Mouse (Mus musculus) forebrain, embryonic 15.5 days (tissue): ENCODE results near the gene Mus81. TPM values are rescaled to one million over a fixed set of nuclear protein-coding genes. Genes with fewer than 3 reads are reported as not detected.

Experiments
- ATAC-seq: fragments of 200-750 bp; cut with Nextera tagmentation; replicated peaks from 2 replicates; pipeline ENCODE4 v1.8.0; 2017; ENCODE audit warnings: mild to moderate bottlenecking, moderate TSS enrichment, moderate library complexity
- H3K27ac ChIP-seq: fragments of 300-500 bp; sonication (generic); replicated peaks from 2 replicates; pipeline ENCODE4 v1.5.1; 2015; ENCODE audit warnings: mild to moderate bottlenecking, inconsistent platforms
- H3K27me3 ChIP-seq: fragments of 300-500 bp; sonication (generic); 2 replicates; pipeline ENCODE4 v1.6.1; 2015; ENCODE audit warnings: inconsistent platforms
- H3K36me3 ChIP-seq: fragments of 300-500 bp; sonication (generic); 2 replicates; pipeline ENCODE4 v1.6.1; 2015; ENCODE audit warnings: mild to moderate bottlenecking, inconsistent platforms
- H3K4me1 ChIP-seq: fragments of 300-500 bp; sonication (generic); 2 replicates; pipeline ENCODE4 v1.6.1; 2015; ENCODE audit warnings: inconsistent platforms
- H3K4me2 ChIP-seq: fragments of 300-500 bp; sonication (generic); replicated peaks from 2 replicates; pipeline ENCODE4 v1.6.1; 2015; ENCODE audit warnings: mild to moderate bottlenecking, inconsistent platforms
- H3K4me3 ChIP-seq: fragments of 300-500 bp; sonication (generic); 2 replicates; pipeline ENCODE4 v1.5.1; 2015; ENCODE audit warnings: mild to moderate bottlenecking, inconsistent platforms
- H3K9ac ChIP-seq: fragments of 300-500 bp; sonication (generic); replicated peaks from 2 replicates; pipeline ENCODE4 v1.6.1; 2015; ENCODE audit warnings: mild to moderate bottlenecking, inconsistent platforms
- H3K9me3 ChIP-seq: fragments of 300-500 bp; sonication (generic); 2 replicates; pipeline ENCODE4 v1.6.1; 2016; ENCODE audit warnings: inconsistent platforms
- WGBS: fragments of 180-500 bp; shearing (Covaris S2); methylation state at CpG from one replicate; pipeline ENCODE4 v1.1.7; 2015; ENCODE audit warnings: mixed read lengths; 5-methylcytosine and 5-hydroxymethylcytosine counted together
- polyA plus RNA-seq: library from polyadenylated mRNA; unstranded; fragments of >200 nt; fragmentation: Nextera tagmentation; extraction: Ambion mirVana; gene quantifications from 2 replicates; pipeline ENCODE4 v1.2.1, GENCODE M21; 2015

The Mus81 gene
- polyA plus RNA-seq, 1 experiment from 2014 or later = 60.7 TPM

DNA sequence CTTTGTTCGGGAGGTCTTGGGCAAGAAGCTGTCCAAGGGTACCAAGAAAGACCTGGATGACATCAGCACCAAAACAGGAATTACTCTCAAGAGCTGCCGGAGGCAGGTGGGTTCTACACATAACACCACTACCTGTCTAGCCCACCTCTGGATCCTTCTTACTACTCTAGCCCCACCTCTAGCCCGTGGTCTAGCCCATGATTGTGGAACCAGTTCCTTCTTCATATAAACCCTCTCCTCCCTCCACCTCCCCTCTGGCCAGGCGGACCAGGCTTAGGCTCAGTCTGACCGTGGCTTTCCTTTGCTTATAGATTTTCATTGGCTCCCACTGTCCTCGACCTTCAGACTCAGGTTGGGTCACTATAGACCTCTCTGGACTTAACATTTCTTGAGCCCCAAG is 26.8 kb downstream of the Mus81 start:
- ATAC-seq = no peak
- peak overlapping the region; percentile 93 for H3K4me2 ChIP-seq
- H3K4me3 ChIP-seq = peak overlapping the region; percentile 75
- no peak overlapping the region for H3K27ac ChIP-seq
- 87% methylated on average over 6 of the region's 6 CpGs for WGBS
- H3K27me3 ChIP-seq = 0 out of 2 replicates have a peak, but pooled peaks cover 9% of the 10 kb centered on the region
- H3K36me3 ChIP-seq = peaks cover 36% of the 10 kb centered on the region
- peak overlapping the region; percentile 75 for H3K9ac ChIP-seq
- H3K4me1 ChIP-seq = peaks cover 44% of the 10 kb centered on the region
- H3K9me3 ChIP-seq = no peaks in the 10 kb centered on the region

DNA sequence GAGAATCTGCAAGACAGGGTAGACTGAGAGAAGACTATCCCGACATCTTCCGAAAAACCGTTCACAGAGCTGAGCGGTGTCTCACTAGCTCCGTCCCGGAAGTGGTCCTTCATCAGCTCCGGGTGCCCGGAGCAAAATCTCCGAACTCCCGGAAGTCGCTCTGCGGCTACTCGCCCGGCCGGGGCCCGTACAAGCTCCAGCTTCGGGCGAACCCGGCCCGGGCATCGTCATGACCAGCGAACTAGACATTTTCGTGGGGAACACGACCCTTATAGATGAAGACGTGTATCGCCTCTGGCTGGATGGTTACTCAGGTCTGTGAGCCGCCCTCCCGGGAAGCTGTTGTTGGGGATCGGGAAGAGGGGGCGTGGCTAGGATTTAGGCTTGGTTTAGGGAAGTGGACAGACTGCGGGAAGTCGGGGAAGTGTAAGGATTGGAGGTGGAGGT is 27.7 kb downstream of the Mus81 start, which contains the start of gene Fibp:
TSS of gene Fibp (plus strand) at position 151 of the 447 bp plus-strand sequence.
- Histone ChIP-seq H3K9ac (peak within 1 kb of the TSS; percentile 75), H3K4me2 (peak within 1 kb of the TSS; percentile 93), H3K9me3 (no peaks in the 10 kb centered on the region), H3K4me1 (peaks cover 53% of the 10 kb centered on the region), H3K27ac (peak within 1 kb of the TSS; percentile 82), H3K36me3 (peaks cover 26% of the 10 kb centered on the region), H3K27me3 (0 out of 2 replicates have a peak, but pooled peaks cover 9% of the 10 kb centered on the region), H3K4me3 (peak within 1 kb of the TSS; percentile 75)
- ATAC-seq = peak; percentile 49
- under 1% methylated on average over 32 of the region's 32 CpGs for WGBS

DNA sequence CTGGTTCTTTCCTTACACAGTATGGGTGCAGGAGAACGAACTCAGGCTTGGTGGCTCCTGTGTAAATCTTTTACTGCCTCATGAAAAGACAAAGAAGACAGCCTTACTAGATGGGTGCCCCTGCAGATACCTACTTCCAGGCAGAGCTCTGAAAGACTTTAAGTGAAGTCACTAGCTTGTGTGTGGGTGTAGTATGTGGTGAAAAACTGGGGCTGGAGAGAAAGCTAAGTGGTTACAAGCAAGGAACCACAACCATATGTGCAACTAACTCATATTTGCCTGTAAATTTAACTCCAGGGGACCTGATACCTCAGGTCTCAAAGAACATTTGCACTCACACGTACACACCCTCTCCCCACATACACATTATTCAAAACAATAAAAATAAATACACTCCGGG is 28.3 kb downstream of the Mus81 start:
- peak overlapping the region; percentile 82 for H3K27ac ChIP-seq
- peaks cover 20% of the 10 kb centered on the region for H3K36me3 ChIP-seq
- 0 out of 2 replicates have a peak, but pooled peaks cover 9% of the 10 kb centered on the region for H3K27me3 ChIP-seq
- H3K4me1 ChIP-seq = peaks cover 57% of the 10 kb centered on the region
- ATAC-seq = no peak
- H3K9ac ChIP-seq = peak overlapping the region; percentile 75
- peak overlapping the region; percentile 75 for H3K4me3 ChIP-seq
- no peaks in the 10 kb centered on the region for H3K9me3 ChIP-seq
- H3K4me2 ChIP-seq = peak overlapping the region; percentile 93
- 27% methylated on average over 3 of the region's 3 CpGs for WGBS

DNA sequence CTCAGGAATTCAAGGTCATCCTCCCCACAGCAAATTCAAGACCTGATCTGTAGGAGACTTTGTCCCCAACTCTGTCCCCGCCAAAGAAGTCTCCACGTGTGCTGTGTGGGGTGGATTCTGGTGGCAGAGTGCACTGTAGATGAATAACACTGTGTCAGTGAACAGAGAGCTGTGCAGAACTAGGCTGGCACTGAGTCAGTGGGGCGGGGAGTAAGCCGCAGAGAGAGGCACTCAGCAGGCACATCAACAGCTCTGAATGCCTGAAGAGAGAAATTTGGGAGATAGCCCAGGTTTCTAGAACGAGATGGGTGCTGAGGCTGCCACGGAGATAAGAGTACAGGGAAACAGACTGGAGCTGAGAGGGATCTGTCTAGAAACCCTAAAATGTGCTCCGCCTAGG is 29.2 kb downstream of the Mus81 start:
- Histone ChIP-seq H3K9me3 (no peaks in the 10 kb centered on the region), H3K4me3 (no peak overlapping the region), H3K27ac (no peak overlapping the region; the same call in 1 of the 2 replicates), H3K4me2 (no peak overlapping the region), H3K36me3 (peaks cover 13% of the 10 kb centered on the region; the same call in 1 of the 2 replicates), H3K9ac (no peak overlapping the region), H3K4me1 (peaks cover 52% of the 10 kb centered on the region), H3K27me3 (0 out of 2 replicates have a peak, but pooled peaks cover 9% of the 10 kb centered on the region)
- ATAC-seq = no peak
- 62% methylated on average over 7 of the region's 7 CpGs for WGBS

DNA sequence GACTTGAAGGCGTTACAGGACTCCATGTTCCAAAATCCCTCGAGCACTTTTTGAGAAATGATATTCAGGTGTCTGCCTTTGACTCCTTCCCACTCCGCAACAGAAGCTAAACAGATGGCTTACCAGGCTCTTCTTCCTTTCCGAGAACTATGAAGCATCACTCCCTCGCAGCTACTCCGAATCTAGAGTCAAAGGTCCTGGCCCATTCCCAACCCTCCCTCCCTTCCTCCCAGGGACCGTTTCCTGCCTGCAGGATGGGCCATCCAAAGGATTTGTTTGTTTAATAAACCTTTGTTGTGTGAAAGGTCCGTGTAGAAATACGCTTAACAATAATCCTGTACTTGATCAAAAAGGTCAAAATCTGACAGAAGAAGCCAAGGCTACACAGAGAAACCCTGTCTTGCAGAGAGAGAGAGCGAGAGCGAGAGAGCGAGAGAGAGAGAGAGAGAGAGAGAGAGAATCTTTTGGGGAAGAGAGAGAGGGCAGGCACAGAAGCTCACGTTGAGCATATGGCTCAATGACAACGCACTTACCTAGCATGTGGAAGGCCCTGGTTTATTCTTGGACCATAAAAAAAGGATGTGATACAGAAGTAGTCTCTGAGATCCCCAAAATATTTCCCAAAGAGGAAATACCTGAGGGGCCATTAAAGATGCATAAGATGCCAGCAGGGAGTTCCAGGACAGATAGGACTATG is 30.3 kb downstream of the Mus81 start, which contains the start of gene Ccdc85b:
TSS of gene Ccdc85b (minus strand) at position 149 of the 697 bp plus-strand sequence.
- Histone ChIP-seq H3K27ac (peak within 1 kb of the TSS; percentile 94), H3K36me3 (0 out of 2 replicates have a peak, but pooled peaks cover 10% of the 10 kb centered on the region), H3K4me1 (peaks cover 48% of the 10 kb centered on the region), H3K27me3 (0 out of 2 replicates have a peak, but pooled peaks cover 9% of the 10 kb centered on the region), H3K4me3 (peak within 1 kb of the TSS; percentile 59), H3K4me2 (peak within 1 kb of the TSS; percentile 94), H3K9me3 (no peaks in the 10 kb centered on the region), H3K9ac (peak within 1 kb of the TSS; percentile 68)
- no peak; the same call in 1 of the 2 replicates for ATAC-seq
- WGBS = 15% methylated on average over 14 of the region's 14 CpGs

DNA sequence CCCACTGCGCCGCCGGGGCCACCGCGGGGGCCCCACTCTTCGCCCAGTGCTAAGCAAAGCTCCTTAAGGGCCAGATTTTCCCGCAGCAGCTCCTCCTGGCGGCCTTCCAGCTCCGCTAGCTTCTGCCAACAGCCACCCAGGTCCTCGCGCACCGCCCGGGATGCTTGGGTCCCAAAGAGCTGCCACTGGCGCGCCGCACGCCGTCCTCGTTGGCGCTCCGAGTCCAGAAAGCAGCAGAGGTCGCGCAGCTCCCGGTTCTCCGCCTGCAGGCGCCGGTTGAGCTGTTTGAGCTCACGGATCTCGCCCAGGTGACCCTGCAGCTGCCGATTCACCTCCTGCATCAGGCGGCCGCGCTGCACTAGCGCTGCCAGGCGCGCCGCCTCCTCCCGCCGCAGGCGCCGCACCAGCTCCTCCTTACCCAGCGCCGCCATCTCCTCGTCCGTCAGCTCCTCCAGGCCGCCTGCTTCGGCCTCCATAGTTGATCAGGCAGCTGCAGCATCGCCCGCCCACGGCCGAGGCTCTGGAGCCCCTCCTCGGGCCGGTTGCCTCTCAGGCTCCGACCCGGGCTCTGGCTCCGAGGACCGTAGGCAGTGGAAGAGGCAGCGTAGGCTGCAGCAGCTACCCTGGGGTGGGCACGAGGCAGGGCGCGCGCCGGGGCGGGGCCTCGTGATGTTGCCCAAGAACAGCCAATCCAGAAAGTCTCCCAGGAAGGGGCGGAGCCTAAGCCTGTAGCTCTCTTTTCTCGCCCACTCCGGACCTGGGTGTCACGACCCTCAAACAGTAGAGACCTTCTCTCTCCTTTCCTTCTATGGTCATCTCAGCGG is 31.1 kb downstream of the Mus81 start:
- H3K27ac ChIP-seq = peak overlapping the region; percentile 94
- H3K27me3 ChIP-seq = 0 out of 2 replicates have a peak, but pooled peaks cover 9% of the 10 kb centered on the region
- peak overlapping the region; percentile 68 for H3K9ac ChIP-seq
- peak; percentile 92 for ATAC-seq
- H3K4me3 ChIP-seq = peak overlapping the region; percentile 59
- H3K4me1 ChIP-seq = peaks cover 48% of the 10 kb centered on the region
- WGBS = under 1% methylated on average over 70 of the region's 70 CpGs
- H3K36me3 ChIP-seq = 0 out of 2 replicates have a peak, but pooled peaks cover 3% of the 10 kb centered on the region
- H3K4me2 ChIP-seq = peak overlapping the region; percentile 94
- H3K9me3 ChIP-seq = no peaks in the 10 kb centered on the region

DNA sequence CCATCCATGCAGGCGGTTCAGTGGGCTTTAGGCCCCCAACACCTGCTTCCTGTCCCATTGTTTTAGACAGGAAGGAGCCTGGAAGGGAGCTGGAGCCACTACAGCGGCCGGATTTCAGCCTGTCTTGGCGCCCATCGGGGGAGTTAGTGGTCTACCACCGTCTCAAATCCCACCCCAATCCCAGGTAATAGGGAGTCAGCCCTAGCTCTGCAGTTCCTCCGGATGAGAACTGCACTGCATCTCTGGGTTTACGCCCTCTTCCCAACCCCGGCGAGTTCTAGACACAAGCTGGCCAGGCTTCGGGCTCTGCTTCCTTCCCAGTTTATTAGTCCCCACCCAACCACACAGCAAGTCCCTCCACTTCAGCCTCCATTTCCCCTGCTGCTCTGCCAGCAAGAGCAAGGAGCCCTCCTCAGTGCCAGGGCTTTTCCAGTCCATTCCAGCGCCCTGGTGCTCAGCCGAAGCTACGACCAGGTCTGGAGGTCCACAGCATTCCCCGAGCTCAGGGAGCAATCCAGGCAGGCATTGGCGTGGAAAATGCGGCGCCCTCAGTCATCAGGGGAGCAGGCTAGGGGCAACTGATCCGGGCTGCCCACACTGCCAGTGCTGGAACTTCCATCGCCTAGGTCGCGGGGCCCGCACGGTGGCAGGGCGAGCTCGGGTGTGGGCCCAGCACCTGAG is 31.8 kb downstream of the Mus81 start:
- ATAC-seq = no peak
- peaks cover 43% of the 10 kb centered on the region for H3K4me1 ChIP-seq
- peak overlapping the region; percentile 94 for H3K4me2 ChIP-seq
- WGBS = 4% methylated on average over 26 of the region's 26 CpGs
- peak overlapping the region; percentile 94 for H3K27ac ChIP-seq
- 0 out of 2 replicates have a peak, but pooled peaks cover 3% of the 10 kb centered on the region for H3K36me3 ChIP-seq
- peak overlapping the region; percentile 59 for H3K4me3 ChIP-seq
- H3K9me3 ChIP-seq = no peaks in the 10 kb centered on the region
- H3K9ac ChIP-seq = peak overlapping the region; percentile 68
- 0 out of 2 replicates have a peak, but pooled peaks cover 9% of the 10 kb centered on the region for H3K27me3 ChIP-seq

DNA sequence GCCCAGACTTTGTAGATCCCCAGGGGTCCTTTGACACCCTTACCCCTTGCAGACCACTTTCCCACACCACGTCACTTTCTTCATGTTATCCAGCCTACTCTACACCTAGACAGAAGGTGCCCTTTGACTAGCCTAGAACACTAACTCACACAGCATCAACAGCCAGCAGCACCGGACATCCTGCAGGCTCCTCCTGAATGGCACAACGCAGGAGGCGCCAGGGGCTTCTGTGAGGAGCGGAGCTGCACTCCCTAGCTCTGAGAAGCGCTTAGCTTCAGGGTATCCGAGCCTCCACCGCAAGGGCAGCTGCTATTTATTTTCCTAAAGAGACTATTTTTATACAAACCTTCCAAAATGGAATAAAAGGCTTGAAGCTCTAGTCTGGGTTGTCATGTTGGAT is 32.6 kb downstream of the Mus81 start:
- Histone ChIP-seq H3K4me3 (peak overlapping the region; percentile 59), H3K36me3 (0 out of 2 replicates have a peak, but pooled peaks cover 3% of the 10 kb centered on the region), H3K9me3 (no peaks in the 10 kb centered on the region), H3K9ac (peak overlapping the region; percentile 68), H3K4me2 (peak overlapping the region; percentile 94), H3K27me3 (peaks cover 10% of the 10 kb centered on the region; the same call in 1 of the 2 replicates), H3K27ac (no peak overlapping the region; the same call in 1 of the 2 replicates), H3K4me1 (peaks cover 37% of the 10 kb centered on the region)
- no peak for ATAC-seq
- WGBS = 60% methylated on average over 8 of the region's 8 CpGs

DNA sequence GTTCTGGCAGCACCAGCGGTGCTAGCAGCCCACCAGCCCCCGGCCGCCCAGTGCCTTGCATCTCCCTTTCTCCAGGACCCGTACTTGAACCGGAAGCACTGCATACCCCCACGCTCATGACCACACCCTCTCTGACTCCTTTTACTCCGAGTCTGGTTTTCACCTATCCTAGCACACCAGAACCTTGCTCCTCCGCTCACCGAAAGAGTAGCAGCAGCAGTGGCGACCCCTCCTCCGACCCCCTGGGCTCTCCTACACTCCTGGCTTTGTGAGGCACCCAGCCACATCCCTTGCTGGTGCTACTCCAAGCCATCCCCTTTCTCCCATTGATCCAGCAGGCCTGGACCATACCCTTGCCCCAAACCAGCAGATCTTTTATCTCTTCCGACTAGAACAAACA is 33.2 kb downstream of the Mus81 start:
- WGBS = 76% methylated on average over 12 of the region's 12 CpGs
- H3K36me3 ChIP-seq = 0 out of 2 replicates have a peak, but pooled peaks cover 3% of the 10 kb centered on the region
- peaks cover 35% of the 10 kb centered on the region for H3K4me1 ChIP-seq
- peak overlapping the region; percentile 68; the same call in 1 of the 2 replicates for H3K9ac ChIP-seq
- 0 out of 2 replicates have a peak overlapping the region, but pooled peaks have one; percentile 59 for H3K4me3 ChIP-seq
- H3K27me3 ChIP-seq = peaks cover 15% of the 10 kb centered on the region
- ATAC-seq = no peak
- peak overlapping the region; percentile 94 for H3K4me2 ChIP-seq
- no peak overlapping the region for H3K27ac ChIP-seq
- no peaks in the 10 kb centered on the region for H3K9me3 ChIP-seq

DNA sequence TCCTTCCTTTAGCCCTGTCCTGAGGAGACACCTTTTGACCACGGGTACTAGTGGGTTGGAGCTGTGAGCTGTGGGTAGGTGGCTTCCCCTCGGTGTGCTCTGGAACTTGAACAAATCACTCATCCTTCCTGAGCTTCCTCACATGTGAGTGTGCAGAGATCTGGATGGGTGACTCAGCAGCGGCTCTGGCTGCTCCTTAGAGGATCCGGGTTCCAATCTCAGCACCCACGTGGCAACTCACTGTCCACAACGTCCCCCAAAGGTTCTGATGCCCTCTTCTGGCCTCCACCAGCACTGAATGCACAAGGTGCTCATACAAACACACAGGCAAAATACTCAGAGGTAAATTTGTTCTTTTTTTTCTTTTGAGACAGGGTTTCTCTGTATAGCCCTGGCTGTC is 36.4 kb downstream of the Mus81 start:
- H3K4me2 ChIP-seq = no peak overlapping the region
- peaks cover 39% of the 10 kb centered on the region for H3K4me1 ChIP-seq
- H3K9ac ChIP-seq = no peak overlapping the region
- no peak overlapping the region for H3K4me3 ChIP-seq
- H3K36me3 ChIP-seq = 0 out of 2 replicates have a peak, but pooled peaks cover 3% of the 10 kb centered on the region
- peaks cover 39% of the 10 kb centered on the region for H3K27me3 ChIP-seq
- no peaks in the 10 kb centered on the region for H3K9me3 ChIP-seq
- ATAC-seq = no peak
- 84% methylated on average over 6 of the region's 6 CpGs for WGBS
- H3K27ac ChIP-seq = no peak overlapping the region

DNA sequence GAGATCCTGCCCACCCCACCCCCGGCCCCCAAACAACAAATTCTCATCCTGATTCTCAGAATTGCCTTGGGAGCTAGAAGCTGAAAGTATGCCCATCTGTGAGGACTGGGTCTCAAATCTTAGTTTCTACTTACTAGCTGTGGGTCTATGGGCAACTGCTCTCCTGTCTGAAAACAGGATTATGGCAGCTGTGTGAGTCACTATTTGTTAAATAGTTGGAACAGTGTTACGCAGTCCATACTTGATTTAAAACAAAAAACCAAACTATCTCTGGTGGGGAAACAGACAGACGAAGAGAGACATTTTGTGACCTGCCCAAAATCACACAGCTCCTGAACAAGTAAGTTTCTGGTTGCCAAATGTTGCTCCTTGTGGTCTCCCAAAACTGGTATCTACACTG is 38.5 kb downstream of the Mus81 start:
- Histone ChIP-seq H3K4me3 (no peak overlapping the region), H3K4me2 (no peak overlapping the region), H3K27ac (no peak overlapping the region), H3K27me3 (peaks cover 52% of the 10 kb centered on the region), H3K36me3 (0 out of 2 replicates have a peak, but pooled peaks cover 3% of the 10 kb centered on the region), H3K9ac (no peak overlapping the region), H3K4me1 (peaks cover 20% of the 10 kb centered on the region), H3K9me3 (no peaks in the 10 kb centered on the region)
- ATAC-seq = no peak
- WGBS = 82% methylated on average over 3 of the region's 3 CpGs
